Mouse (Mus musculus) spleen, adult 2 months (tissue): ENCODE data around the gene Hs6st2.

Experiments
- CTCF ChIP-seq: fragments of 200-500 bp; IDR thresholded peaks from 2 replicates; pipeline ENCODE4 v1.5.1; 2011; ENCODE audit warnings: mild to moderate bottlenecking, inconsistent platforms; ENCODE audit not compliant: insufficient read depth, insufficient read length, insufficient replicate concordance; ENCODE audit errors: extremely low read depth
- POLR2A ChIP-seq: fragments of 200-500 bp; IDR thresholded peaks from 2 replicates; pipeline ENCODE4 v1.6.1; 2011; ENCODE audit warnings: low read depth, low read length, inconsistent platforms

- TF ChIP-seq POLR2A (no peak), CTCF (no peak)
Observed at GRCm38 (mm10) chrX:51614384-51615004, 67.2 kb downstream of the Hs6st2 start.
